Mouse (Mus musculus) B cell, adult 2 months (primary cell): ENCODE measurements around the gene BC025920.
A peak's percentile ranks its signal among the peaks of the same experiment; 100 is the strongest.

Source experiments
- DNase-seq, 2 experiments: peaks; one replicate each; pipeline ENCODE4 v3.0.0; 2022

Gene BC025920

DNA sequence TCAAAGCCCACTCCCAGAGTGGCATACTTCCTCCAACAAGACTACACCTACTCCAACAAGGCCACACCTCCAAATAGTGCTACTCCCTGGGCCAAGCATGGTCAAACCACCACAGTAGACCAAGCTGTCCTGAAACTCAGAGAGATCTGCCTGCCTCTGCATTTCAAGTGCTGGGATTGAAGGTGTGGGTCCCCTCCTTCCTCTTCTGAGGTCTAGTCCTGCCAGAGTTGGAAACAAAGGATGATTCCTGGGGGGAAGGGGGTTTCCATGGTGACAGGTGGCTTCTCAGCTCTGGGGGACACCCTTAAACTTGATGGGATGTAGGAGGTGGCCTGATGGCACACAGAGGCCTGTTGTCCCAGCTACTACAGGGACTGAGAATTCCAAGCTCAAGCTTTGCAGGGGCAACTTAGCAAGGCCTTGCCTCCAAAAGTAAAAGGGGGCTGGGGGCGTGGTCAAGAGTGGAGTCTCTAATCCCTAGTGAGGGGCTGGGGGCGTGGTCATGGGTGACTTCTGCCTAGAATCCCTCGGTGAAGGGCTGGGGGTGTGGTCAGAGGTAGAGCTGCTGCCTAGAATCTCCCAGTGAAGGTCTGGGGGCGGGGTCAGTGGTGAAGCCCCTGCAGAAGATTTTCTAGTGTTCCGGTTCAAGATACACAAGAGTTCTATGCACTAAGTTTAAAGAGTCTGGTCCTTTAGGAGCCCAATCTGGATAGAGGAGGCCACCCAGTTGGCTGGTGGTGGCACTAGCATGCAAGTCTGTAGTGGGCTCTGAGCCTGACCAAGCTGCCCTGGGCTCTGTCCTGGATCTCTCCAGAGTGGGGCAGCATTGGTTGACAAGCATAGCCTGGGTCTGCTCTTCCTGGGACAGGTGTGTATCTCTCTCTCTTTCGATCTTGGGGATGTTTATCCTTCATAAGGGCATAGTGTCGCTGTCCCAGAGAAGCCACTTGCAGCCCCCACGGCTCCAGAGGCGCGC is 31.7 kb upstream of the BC025920 start, which contains the start of gene Tle2:
Gene Tle2, plus strand, starts transcription at position 481 of the 976 bp plus-strand sequence.
- no peak for DNase-seq

DNA sequence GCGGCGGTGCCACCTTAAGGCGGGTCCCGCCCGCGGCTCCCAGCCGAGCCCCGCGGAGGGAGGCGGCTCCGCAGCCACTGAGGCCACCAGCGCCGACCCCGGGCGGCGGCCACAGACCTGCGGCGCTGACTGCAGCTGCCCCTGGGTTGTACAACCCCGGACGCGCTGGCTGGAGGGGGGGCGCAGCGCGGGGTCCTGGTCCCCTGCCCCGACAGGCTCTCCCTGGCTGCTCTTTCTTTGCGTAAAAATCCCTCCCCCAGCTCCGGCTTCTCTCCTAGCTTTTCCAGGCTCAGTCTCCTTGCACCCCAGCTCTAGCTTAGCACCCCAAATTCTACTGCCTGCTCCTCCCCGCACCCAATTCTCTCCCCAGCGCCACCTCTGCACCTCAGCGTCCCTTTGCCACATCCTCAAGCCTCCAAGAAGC is 30.9 kb upstream of the BC025920 start:
- peak in 1 of 2 experiments; percentile 41 for DNase-seq

DNA sequence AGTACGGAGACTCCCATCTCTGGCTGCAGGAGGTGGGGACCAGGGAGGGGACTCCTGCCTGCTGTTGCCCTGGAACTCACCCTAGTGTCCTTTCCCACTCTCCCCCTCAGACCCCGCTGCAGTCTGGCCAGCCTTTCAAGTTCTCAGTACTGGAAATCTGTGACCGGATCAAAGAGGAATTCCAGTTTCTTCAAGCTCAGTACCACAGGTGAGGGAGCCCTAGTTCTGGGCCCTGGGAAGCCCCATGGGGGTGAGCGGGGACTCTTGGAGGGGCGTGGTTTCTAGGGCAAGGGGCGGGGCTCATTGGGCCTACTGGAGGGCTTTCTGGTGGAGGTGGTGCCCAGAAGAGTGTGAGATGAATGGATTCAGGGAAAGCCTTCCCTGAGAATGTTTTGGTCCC is 30.4 kb upstream of the BC025920 start:
- peak; percentile 61 to 64 for DNase-seq

DNA sequence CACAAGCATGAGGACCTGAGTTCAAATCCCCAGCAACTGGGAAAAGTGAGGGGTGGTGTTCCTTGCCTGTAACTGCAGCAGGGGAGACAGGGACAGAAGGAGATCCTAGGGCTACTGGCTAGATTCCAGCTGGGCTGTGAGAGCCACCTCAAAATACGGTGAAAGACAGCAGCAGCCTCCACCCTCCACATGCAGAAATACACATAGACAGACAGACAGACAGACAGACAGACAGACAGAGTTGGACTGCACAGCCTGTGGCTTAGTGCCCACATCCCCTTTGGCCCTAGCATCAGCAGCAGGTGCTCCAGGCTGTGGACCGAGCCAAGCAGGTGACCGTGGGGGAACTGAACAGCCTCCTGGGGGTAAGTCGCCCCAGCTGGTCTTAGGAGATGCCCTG is 26.1 kb upstream of the BC025920 start:
- DNase-seq = no peak

DNA sequence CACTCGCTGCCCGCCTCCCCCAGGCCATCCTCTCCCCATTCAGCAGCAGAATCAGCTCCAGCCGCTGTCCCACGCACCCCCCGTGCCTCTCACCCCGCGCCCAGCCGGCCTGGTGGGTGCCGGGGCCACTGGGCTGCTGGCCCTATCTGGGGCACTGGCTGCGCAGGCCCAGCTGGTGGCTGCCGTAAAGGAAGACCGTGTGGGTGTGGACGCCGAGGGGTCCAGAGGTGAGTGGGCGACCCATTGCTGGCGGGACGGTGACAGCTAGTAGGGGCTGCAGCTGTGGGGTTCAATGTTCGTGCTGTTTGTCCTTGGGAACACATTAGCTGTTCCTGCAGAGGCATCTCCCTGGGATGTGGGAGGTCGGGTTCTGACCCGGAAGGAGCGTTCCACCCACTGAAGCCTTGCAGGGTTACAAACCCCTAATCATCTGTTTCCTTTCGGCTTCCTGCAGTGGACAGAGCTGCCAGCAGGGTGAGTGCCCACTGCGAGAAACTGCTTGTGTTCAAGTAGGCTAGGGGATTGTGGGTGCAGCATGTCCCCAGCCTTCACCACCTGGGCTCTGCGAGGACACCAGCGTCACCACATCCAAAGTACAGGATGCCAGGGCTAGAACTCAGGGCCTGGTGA is 25.5 kb upstream of the BC025920 start:
- DNase-seq = peak; percentile 56 to 59

DNA sequence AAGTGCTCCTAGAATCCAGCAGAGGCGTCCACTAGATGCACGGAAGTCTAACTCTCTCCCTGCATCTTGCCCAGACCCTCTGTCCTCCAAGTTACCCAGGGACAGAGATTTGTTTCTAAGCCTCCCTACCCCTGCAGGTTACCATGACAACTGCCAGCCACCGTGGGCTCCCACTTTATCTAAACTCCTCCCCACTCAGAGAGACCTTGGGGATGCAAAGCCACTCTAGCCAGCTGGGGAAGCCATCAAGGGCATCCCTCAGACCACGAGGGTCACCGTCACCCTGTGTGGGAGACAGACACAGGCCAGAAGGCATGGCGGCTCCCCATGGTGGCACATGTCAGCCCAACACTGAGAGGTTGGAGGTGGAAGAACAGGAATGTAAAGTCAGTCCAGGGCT is 22.7 kb upstream of the BC025920 start:
- no peak for DNase-seq

DNA sequence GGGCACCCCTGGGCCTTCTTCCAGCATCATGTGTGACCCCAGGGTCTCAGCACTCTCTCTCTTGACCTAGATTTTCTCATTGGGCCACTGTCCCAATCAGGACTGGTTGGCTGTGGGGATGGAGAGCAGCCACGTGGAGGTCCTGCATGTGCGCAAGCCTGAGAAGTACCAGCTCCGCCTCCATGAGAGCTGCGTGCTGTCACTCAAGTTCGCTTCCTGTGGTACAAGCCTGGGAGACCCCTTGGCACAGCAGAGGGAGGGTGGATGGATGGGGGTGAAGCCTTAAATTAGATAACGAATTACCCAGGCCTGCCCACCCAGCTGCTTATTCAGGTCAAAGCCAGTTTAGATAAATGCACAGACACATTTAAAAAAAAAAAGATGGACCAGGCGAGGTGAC is 17.3 kb upstream of the BC025920 start:
- no peak for DNase-seq

DNA sequence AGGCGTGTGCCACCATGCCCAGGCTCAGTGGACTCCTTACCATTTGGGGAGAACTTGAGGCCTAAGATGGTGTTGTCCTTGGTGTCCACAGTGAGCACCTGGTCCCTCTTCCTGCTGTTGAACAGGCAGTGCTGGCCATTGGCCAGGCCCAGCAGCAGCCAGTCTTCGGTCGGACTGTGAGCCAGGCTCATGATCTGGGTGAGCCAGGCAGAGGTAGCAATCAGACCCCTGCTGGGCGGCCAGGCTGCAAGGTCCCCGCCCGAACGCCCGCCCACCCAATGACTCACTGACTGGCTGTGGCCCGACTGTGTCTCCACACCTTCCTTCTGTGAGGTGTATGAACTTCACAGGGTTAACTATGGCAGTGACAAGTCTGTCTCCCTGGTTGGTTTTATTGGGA is 14.2 kb upstream of the BC025920 start:
- no peak for DNase-seq

DNA sequence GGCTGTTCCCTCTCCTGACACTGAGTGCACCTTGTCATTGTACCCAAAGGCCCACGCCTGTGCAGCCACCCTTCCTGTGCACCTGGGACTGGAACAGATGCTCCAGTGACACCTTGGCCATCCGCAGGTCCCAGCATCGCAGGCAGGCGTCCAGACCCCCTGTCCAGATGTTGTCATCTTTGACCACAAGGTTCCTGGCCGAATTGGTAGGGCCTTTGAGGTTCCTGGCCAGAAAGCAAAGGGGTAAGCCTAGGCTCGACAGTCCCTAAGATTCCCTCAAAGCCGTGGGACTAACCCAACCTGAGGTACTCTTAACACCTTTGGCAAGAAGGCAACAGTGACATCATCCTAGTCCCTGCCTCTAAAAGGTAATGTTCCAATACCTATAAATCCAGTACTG is 13.4 kb upstream of the BC025920 start:
- DNase-seq = no peak

DNA sequence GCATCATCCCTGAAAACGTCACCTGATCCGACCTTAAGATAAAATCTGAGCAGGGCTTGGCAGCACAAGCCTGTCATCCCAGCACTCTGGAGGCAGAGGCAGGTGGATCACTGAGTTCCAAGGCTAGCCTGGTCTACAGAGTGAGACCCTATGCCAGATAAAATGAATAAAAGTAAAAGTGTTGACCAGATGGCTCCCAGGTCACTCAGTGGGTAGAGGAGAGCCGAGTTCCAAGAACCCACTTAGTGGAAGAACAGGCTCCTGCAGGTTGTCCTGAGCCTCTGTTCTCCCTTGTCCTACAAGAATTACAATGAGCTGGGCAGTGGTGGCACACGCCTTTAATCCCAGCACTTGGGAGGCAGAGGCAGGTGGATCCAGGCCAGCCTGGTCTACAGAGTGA is 12.8 kb upstream of the BC025920 start:
- no peak for DNase-seq

DNA sequence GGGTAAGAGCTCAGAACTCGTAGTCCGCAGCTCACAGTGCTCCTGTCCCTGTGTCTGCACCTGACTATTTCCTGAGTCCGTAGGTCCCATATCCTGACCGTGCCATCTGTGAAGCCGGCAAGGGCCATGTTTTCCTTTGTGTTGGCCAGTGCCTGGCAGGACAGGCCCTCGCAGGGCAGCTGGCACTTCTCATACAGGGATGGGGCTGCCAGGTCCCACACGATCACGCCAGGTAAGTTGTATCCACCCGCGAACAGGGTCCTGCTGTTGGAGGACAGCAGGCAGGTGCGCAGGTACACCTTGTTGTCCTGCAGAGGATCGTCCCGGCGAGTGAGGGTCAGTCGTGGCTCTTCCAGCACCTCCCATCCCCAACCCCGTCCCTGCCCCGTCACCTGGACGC is 12.1 kb upstream of the BC025920 start:
- DNase-seq = no peak

DNA sequence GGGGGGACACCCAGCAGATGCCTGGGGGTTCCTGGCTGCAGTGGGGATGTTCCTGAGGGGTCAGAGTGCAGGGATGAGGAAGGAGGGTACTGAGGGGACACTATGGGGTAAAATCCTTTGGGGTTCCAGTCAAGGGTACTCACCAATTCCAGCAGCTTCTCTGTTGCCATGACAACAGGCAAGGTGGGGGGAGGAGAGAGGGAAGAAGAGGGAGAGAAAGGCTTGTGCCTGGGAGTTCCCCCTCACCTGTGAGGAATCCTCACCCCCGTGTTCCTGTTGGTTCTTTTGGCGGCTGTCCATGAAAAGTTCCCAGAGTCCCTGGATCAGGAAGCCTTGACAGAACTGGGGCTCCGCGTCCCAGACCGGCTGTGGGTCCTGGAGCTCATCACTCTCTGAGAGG is 10.5 kb upstream of the BC025920 start:
- DNase-seq = no peak

DNA sequence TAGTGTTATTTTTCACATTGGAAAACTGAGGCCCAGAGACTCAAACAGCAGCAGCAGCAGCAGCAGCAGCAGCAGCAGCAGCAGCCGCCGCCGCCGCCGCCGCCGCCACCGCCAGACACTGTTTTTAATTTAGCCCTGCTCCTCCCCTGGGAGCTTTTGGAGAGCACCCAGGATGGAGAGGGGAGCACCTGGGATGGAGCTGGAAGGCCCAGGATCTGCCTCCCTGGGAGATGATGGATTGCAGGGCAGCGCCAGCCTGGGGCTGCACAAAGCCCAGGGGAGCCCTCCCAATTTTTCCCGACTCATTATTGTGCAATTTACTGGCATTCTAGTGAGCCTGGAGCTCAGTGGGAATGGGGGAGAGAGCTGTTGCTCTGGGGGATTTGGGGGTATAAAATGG is 9.5 kb upstream of the BC025920 start:
- DNase-seq = no peak

DNA sequence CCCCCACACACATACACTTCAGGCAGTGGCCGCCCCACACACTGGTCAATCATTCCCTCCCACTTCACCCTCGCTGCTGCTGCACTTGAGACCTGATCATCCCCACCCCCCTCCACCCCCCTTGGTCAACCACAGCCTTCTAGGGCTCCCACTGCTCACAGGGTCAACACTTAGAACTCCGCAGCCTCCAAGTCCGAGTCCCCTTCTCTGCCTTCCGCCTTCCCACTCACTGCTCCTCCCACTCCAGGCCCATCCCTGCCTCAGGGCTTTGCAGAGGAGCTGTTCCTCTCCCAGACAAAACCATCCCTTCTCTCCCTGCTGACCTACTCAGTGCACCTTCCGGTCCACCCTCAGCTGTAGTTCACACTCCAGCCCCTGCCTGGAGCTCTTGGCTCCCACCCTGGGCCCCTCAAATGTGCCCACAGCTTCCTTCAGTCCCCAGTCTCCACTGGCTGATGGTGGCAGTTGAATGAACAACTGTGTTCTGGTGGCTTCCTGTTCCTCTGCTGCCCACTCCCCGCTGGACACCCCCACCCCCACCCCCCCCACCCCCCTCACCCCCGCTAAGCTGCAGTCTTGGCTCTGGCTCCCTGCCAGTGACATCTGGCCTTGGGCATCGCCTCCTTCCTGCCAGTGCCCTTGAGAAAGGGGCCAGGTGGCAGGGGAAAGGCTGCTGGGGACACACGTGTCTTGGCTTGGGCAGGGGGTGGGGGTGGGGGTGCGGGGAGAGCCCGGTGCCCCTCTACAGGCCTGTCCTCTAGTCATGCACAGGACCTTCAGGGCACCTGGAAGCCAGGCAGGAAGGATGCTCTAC is 8.7 kb upstream of the BC025920 start:
- no peak for DNase-seq

DNA sequence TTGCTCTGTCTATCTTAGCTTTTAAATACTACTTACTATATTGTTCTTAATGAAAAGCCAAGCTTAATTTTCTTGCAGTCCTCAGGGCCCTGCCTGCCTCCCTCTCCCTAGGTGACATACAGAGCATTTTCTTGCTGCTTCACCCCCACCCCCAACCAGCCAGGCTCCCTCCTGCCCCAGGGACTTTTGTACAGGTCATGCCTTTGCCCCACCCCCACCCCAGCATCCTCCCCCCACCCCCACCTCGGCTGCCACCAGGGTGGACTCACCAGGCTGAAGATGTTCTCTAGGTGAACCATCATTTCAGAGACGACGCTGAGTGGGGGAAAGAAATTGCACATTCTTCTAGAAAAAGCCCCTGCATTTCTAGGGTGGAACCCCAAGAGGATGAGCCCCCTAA is 7.7 kb upstream of the BC025920 start:
- DNase-seq = no peak

DNA sequence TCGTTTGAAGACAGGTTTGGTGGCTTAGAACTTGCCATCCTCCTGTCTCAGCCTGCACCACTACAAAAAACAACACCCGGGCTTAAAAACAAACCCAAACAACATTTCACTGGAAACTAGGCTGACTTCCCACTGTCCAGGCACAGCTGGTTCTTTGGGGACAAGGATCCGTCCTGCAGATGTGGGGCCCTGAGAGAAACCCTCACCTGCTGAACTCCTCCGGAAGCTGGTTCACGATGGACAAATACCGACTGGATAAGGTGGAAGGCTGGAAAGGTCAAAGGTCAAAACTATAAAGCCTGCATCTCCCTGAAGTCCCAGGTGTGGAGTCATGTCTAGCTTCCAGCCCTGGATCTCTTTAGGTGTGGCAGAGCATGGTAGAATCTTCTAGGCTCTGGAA is 7.2 kb upstream of the BC025920 start:
- no peak for DNase-seq

DNA sequence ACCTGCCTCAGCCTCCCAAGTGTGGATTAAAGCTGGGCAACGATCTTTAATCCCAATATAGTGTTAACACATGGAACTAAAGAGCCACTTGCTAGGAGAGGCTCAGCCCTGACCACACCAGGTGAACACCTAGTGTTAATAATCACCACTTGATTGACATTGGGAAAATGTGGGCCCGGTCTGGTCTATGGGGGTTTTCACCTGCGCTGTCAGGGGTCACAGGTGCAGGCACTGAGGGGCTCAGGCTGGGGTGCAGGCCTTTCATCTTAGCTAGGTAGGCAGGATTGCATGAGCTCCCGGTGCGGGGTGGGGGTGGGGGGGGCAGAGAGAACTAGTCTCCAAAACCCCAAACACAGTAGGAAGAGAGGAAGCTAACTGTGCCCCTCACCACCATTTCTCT is 6.4 kb upstream of the BC025920 start:
- no peak for DNase-seq

DNA sequence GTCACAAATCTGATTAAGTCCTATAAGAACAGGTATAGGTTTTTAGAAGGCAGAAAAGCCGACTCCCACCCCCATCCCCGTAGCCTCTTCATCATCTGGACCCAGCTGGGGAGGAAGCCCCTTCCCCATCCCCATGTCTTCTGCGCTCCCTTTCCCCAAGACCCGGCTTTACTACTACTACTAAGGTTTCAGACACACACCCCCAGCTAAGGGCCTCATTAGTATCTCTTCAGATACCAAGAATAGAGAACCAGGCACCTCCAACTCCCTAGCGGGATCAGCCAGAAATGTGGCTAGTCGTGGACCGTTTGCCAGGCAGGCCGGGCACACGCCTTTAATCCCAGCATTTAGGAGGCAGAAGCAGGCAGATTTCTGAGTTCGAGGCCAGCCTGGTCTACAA is 6.0 kb upstream of the BC025920 start:
- DNase-seq = no peak

DNA sequence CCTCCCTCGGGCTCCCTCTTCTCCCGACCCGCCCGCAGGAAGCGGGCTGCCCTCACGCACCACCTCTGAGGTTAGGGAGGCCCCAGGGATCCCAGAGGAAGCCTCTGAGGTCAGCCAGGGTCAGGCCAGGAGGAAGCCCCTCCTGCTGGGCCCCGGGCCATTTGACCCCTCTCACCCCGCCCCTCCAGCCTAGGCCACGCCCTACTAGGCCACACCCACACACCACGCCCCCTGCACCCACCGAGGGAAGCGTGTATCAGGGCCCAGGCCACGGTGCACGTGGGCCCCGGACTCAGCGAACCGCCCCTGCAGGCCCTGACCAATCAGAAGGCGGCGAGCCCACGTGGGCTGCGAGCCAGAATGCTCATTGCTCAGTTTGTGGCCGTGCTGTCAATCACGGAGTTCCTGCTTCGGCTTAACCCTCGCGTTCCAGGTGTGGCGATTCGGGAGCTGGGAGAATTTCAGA is 5.3 kb upstream of the BC025920 start, which contains the start of gene Tle6:
Gene Tle6, minus strand, starts transcription at position 336 of the 466 bp plus-strand sequence.
- DNase-seq = peak; percentile 92 to 93

DNA sequence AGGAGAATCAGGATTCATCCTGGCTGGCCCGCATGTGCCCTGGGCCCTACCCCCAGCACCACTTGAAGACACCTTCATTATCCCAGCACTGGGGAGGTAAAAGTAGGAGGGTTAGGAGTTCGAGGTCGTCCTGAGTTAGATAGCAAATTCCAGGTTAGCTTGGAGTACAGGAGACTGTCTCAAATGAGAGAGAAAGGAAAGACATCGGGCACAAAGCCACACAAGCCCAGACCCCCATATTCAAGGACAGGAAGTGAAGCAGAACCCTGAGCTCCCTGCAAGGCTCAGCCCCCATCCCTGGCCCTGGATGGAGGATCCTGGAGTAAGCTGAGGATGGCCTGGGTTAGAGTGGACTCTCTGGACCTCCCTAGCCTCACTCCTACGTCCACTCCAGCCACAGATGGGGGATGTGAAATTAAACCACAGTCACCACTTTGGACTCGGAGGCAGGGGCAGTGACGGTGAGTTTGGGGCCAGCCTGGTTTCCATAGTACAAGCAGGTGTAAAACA is 4.6 kb upstream of the BC025920 start:
- no peak for DNase-seq

DNA sequence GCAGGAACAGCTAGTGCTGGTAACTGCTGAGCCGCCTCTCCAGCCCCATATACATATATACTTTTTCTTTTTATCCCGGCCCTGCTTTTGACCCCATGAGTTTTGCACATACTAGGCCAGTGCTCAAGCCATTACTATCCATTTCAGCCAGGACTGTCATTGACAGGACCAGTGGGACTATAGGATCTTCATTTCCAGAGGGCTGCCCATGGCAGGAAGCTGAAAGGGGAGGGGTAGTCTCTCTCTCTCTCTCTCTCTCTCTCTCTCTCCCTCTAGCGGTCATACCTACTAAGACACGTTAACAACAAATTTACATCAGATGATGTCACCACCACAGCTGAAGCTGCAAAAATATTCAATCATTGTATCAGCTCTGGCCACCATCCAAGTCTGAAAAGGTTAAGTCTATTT is 3.3 kb upstream of the BC025920 start:
- DNase-seq = peak; percentile 52 to 53

DNA sequence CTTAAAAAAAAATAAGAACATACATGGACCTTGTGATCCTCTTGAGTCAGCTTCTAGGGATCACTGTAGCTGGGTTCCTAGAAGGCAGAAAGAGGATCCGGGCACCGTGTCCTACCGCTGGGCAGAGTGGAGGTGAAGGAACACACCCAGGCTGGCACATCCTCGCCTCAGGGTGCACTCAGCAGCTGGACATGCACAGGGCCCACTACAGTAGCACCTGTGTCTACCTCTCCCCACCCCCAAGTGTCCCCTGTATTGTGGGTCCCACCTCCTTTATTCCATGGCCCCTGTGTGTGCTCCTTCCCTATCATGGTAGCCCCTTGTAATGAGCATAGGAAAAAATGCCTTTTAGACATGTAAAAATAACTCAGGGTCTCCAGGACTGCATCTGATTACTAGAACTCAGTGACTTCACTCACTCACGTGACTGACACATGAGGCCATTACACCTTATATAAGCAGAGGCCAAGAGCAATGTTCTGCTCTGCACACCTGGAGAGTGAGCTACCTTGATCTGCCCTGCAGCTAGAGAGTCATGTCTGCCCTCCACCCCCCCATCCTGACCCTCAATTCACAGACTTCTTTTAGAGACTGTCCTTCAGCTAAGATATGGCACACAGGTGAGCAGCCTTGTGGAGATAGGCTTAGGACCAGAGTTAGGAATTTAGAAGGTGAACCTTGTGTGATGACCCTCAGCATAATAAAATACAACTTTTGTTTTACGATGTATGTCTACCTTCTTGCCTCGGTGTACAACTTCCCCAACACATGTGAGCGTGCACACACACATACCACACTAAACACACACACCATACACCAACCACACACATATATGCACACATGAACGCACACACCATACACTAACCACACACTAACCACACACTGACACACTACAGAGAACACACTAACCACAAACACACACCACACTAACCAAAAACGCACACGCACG is 1.8 kb upstream of the BC025920 start:
- DNase-seq = peak; percentile 20 to 29
